Mouse (Mus musculus): ENCODE measurements around the gene Fam71e2. TPM values are rescaled to one million over a fixed set of nuclear protein-coding genes. Genes with fewer than 3 reads are reported as not detected.
"Not testable (repeated sequence)": the region's sequence is repeated elsewhere in the genome, so short reads cannot be mapped to it uniquely, and the experiment has no call there.

The Fam71e2 gene
- polyA plus RNA-seq, 1 experiment from 2014 or later, result not detected

GRCm38 (mm10) chr7:4793248-4793647 is 22.1 kb upstream of the Fam71e2 start:
- H3K9me3 ChIP-seq (replicated peaks); DNase-seq; ATAC-seq (ENCODE audit: low read depth); H3K27me3 ChIP-seq: not testable (repeated sequence)
- Histone ChIP-seq H3K27ac (peak overlapping the region; percentile 95), H3K4me2 (peak overlapping the region; percentile 82), H3K9ac (peak overlapping the region; percentile 96), H3K4me1 (replicated peaks) (peaks cover 53% of the 10 kb centered on the region), H3K36me3 (peaks cover 47% of the 10 kb centered on the region), H3K4me3 (replicated peaks) (peak overlapping the region; percentile 92)
- under 1% methylated on average over 31 of the region's 31 CpGs for WGBS (ENCODE audit: insufficient replicate concordance)

- peak; percentile 89 for ATAC-seq (ENCODE audit: low read depth)
- peak; percentile 92 for DNase-seq
- Histone ChIP-seq H3K4me2 (peak within 1 kb of the TSS; percentile 82), H3K9me3 (replicated peaks) (no peaks in the 10 kb centered on the region), H3K36me3 (peaks cover 43% of the 10 kb centered on the region), H3K27me3 (no peaks in the 10 kb centered on the region), H3K9ac (peak within 1 kb of the TSS; percentile 96), H3K4me3 (replicated peaks) (peak within 1 kb of the TSS; percentile 92), H3K27ac (peak within 1 kb of the TSS; percentile 95), H3K4me1 (replicated peaks) (peaks cover 58% of the 10 kb centered on the region)
- 1% methylated on average over 54 of the region's 54 CpGs for WGBS (ENCODE audit: insufficient replicate concordance)
Observed at GRCm38 (mm10) chr7:4792278-4793212, 21.4 kb upstream of the Fam71e2 start, which contains the start of gene Rpl28. Gene Rpl28 (plus strand): TSS chr7:4792874.

GRCm38 (mm10) chr7:4789436-4789935 is 18.4 kb upstream of the Fam71e2 start, which contains the start of gene Tmem238:
Gene Tmem238 (minus strand): TSS chr7:4789656.
- 7% methylated on average over 40 of the region's 40 CpGs for WGBS (ENCODE audit: insufficient replicate concordance)

DNA sequence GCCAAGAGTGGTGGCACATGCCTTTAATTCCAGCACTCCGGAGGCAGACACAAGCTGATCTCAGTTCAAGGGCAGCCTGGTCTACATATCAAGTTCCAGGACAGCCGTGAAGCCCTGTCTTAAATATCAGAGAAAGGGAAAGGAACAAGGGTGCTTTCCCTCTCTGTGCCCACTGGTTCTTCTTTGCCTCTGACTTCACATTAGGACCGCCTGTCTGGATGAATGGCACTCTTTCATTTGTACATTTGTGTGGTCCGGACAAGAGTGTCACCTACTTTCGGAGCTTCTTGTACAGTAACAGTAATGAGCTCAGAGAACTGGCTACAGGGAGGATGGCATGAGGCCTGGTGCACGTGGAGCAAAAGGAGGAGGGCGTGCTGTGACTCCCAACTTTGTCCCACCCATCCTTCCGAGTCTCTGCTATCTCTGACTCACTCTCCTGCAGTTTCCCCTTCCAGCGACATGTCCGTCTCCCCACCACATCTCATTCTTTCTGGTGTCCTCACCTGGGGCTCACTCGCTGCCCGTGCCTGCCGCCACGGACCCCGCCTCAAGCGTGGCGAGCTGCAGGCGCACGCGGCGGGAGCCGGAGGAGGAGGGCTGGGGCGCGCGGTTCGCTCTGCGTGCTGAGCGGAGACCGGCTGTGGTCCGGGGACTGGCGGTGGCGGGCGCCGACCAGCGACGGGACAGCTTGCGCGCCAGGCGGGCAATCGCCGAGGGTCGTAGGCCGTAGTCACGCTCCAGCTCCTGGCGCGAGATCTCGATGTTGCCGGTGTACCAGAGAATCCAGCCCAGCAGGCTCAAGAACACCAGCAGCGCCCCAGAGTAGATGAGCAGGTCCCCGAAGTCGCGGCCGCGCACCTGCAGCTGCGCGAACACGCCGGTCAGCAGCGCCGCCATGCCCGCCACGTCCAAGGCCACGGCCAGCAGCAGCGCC is 17.7 kb upstream of the Fam71e2 start:
- Histone ChIP-seq H3K4me3 (replicated peaks) (peak overlapping the region; percentile 76), H3K4me1 (replicated peaks) (peaks cover 53% of the 10 kb centered on the region), H3K9me3 (replicated peaks) (no peaks in the 10 kb centered on the region), H3K36me3 (peaks cover 20% of the 10 kb centered on the region), H3K27ac (peak overlapping the region; percentile 81), H3K4me2 (peak overlapping the region; percentile 96), H3K27me3 (no peaks in the 10 kb centered on the region), H3K9ac (peak overlapping the region; percentile 91)
- WGBS (ENCODE audit: insufficient replicate concordance), result 2% methylated on average over 64 of the region's 64 CpGs
- ATAC-seq (ENCODE audit: low read depth) (peak; percentile 45), DNase-seq (peak; percentile 60)

More at GRCm38 (mm10) chr7:4789436-4789935, 18.4 kb upstream of the Fam71e2 start, which contains the start of gene Tmem238:
- Histone ChIP-seq H3K4me1 (replicated peaks) (peaks cover 53% of the 10 kb centered on the region), H3K4me2 (peak within 1 kb of the TSS; percentile 96), H3K36me3 (peaks cover 25% of the 10 kb centered on the region), H3K27me3 (no peaks in the 10 kb centered on the region), H3K4me3 (replicated peaks) (peak within 1 kb of the TSS; percentile 76), H3K27ac (peak within 1 kb of the TSS; percentile 81), H3K9me3 (replicated peaks) (no peaks in the 10 kb centered on the region), H3K9ac (peak within 1 kb of the TSS; percentile 91)
- ATAC-seq (ENCODE audit: low read depth) (peak; percentile 25), DNase-seq (peak; percentile 51)

- no peak overlapping the region for H3K27ac ChIP-seq
Observed at GRCm38 (mm10) chr7:4783667-4784268, 12.7 kb upstream of the Fam71e2 start.

DNA sequence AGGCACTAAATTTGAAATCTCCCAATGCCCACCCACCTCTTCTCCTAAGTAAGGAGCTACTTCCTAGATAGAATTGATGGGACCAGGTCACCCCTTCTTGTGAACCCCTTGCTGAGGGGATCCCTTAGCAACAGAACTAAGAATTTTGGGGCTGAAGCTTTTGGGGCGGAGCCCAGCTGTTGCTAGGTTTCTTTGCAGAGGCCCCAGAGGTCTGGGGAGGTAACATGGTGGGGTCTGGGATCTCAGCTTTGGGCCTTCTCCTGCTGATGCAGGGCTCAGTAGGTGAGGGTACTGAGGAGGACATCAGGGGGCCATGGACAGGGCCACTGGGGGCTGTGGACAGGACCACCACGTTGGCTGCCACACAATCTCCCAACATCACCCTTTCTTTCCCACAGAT is 11.7 kb upstream of the Fam71e2 start, which contains the start of the genes Il11 and Tmem190:
Gene Il11, minus strand, starts transcription at position 101 of the 400 bp plus-strand sequence.
Gene Tmem190, plus strand, starts transcription at position 179 of the 400 bp plus-strand sequence.
- Histone ChIP-seq H3K4me1 (replicated peaks) (peaks cover 40% of the 10 kb centered on the region), H3K9me3 (replicated peaks) (no peaks in the 10 kb centered on the region), H3K4me3 (replicated peaks) (no peak within 1 kb of the TSS), H3K27ac (no peak within 1 kb of the TSS), H3K9ac (no peak within 1 kb of the TSS), H3K36me3 (peaks cover 15% of the 10 kb centered on the region; the same call in 1 of the 2 replicates), H3K27me3 (peaks cover 49% of the 10 kb centered on the region), H3K4me2 (0 out of 2 replicates have a peak within 1 kb of the TSS, but pooled peaks have one; percentile 1)
- ATAC-seq (ENCODE audit: low read depth), result no peak
- 74% methylated on average over 2 of the region's 2 CpGs for WGBS (ENCODE audit: insufficient replicate concordance)
- no peak for DNase-seq

More at GRCm38 (mm10) chr7:4783667-4784268, 12.7 kb upstream of the Fam71e2 start:
- WGBS (ENCODE audit: insufficient replicate concordance), result 46% methylated on average over 14 of the region's 14 CpGs
- peaks cover 39% of the 10 kb centered on the region for H3K27me3 ChIP-seq
- H3K4me1 ChIP-seq (replicated peaks), result peaks cover 48% of the 10 kb centered on the region
- no peaks in the 10 kb centered on the region for H3K9me3 ChIP-seq (replicated peaks)
- peak overlapping the region; percentile 19; the same call in 1 of the 2 replicates for H3K9ac ChIP-seq
- DNase-seq (peak; percentile 57), ATAC-seq (ENCODE audit: low read depth) (peak; percentile 69)
- peaks cover 15% of the 10 kb centered on the region; the same call in 1 of the 2 replicates for H3K36me3 ChIP-seq
- H3K4me2 ChIP-seq, result 0 out of 2 replicates have a peak overlapping the region, but pooled peaks have one; percentile 1
- H3K4me3 ChIP-seq (replicated peaks), result no peak overlapping the region

DNA sequence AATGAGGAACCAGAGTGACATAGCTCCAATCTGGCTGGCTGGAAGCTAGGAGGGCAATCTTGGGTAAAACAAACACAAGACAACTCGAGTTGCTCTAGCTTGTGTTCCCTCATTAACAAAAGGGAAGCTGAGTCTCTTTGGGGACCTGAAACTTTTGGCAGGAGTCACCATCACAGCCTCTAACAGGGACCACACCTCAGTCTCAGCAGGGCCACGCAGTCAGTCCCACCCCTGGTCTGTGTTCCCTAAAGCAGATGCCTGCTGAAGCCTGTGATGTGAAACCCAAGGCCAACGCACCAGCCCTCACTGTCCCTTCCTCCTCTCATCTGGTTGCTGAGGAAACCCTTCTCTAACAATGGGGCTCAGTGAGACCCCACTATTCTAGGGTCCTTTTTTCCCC is 11.0 kb upstream of the Fam71e2 start:
- Histone ChIP-seq H3K27ac (no peak overlapping the region), H3K36me3 (peaks cover 15% of the 10 kb centered on the region; the same call in 1 of the 2 replicates), H3K4me3 (replicated peaks) (no peak overlapping the region), H3K9me3 (replicated peaks) (no peaks in the 10 kb centered on the region), H3K4me1 (replicated peaks) (peaks cover 39% of the 10 kb centered on the region), H3K27me3 (peaks cover 55% of the 10 kb centered on the region), H3K9ac (no peak overlapping the region), H3K4me2 (no peak overlapping the region)
- 37% methylated on average over 3 of the region's 3 CpGs for WGBS (ENCODE audit: insufficient replicate concordance)
- ATAC-seq (ENCODE audit: low read depth), result no peak
- no peak for DNase-seq

GRCm38 (mm10) chr7:4779921-4780320 is 8.8 kb upstream of the Fam71e2 start:
- no peaks in the 10 kb centered on the region for H3K9me3 ChIP-seq (replicated peaks)
- DNase-seq (no peak), ATAC-seq (ENCODE audit: low read depth) (no peak)
- H3K27ac ChIP-seq, result no peak overlapping the region
- H3K9ac ChIP-seq, result no peak overlapping the region
- H3K27me3 ChIP-seq, result peaks cover 77% of the 10 kb centered on the region
- no peak overlapping the region for H3K4me2 ChIP-seq
- peaks cover 7% of the 10 kb centered on the region; the same call in 1 of the 2 replicates for H3K36me3 ChIP-seq
- H3K4me3 ChIP-seq (replicated peaks), result no peak overlapping the region
- WGBS (ENCODE audit: insufficient replicate concordance), result 4% methylated on average over 5 of the region's 5 CpGs
- H3K4me1 ChIP-seq (replicated peaks), result peaks cover 39% of the 10 kb centered on the region

DNA sequence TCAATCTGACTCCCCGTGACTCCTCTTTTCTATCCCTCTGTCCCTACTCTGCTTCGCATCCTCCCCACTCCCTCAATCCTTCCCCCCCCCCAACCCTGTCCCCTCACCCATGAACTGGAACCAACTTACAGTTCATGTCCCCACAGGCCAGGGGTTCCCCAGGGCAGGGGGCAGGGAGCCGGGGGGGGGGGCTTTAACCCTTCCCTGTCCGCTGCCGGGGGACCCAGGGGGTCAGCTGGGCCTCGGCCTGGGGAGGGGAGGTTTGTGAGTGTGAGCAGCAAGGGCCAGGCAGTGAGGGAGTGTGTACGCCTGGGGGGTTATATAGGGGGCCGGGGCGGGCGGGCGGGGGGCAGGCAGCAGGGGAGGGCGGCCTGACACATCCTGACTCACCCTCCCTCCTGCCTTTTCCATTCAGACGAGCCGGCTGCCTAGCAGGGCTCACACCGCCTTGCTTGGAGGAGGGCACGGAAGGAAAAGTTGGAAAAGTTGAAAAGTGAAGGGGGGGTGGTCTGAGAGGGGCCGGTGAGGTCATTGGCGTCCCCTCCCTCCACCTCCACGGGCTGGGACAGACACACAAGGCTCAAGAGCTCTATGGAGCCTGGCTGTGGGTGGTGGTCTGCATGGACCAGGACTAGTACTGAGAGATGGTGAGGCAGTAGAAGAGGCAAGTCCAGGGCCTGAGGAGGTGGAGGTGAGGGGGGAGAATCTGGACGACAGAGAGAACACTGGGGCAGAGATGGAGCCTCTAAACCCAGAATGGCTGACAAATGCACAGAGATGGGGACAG is 6.9 kb upstream of the Fam71e2 start:
- 15% methylated on average over 20 of the region's 20 CpGs for WGBS (ENCODE audit: insufficient replicate concordance)
- H3K9me3 ChIP-seq (replicated peaks), result no peaks in the 10 kb centered on the region
- no peak for DNase-seq
- peaks cover 22% of the 10 kb centered on the region for H3K4me1 ChIP-seq (replicated peaks)
- no peak for ATAC-seq (ENCODE audit: low read depth)
- no peak overlapping the region for H3K4me2 ChIP-seq
- H3K36me3 ChIP-seq, result no peaks in the 10 kb centered on the region
- H3K9ac ChIP-seq, result no peak overlapping the region
- no peak overlapping the region for H3K4me3 ChIP-seq (replicated peaks)
- H3K27me3 ChIP-seq, result peaks cover 94% of the 10 kb centered on the region
- no peak overlapping the region for H3K27ac ChIP-seq

Data from liver, embryonic 13.5 days (tissue).